Mouse (Mus musculus) testis, adult 2 months (tissue): ENCODE measurements around the gene Capns1. TPM values are rescaled to one million over a fixed set of nuclear protein-coding genes. Genes with fewer than 3 reads are reported as not detected.
A peak's percentile ranks its signal among the peaks of the same experiment; 100 is the strongest.

ENCODE experiments used
- H3K27ac ChIP-seq: fragments of 200-500 bp; 2 replicates; pipeline ENCODE4 v1.5.1; 2012; ENCODE audit warnings: low read depth, low read length; ENCODE audit not compliant: control insufficient read depth, insufficient read depth
- H3K27me3 ChIP-seq: fragments of 200-500 bp; 2 replicates; pipeline ENCODE4 v1.6.1; 2012; ENCODE audit warnings: mild to moderate bottlenecking, low read length, moderate library complexity; ENCODE audit not compliant: control insufficient read depth, insufficient read depth
- H3K36me3 ChIP-seq: fragments of 200-500 bp; 2 replicates; pipeline ENCODE4 v1.6.1; 2012; ENCODE audit warnings: mild to moderate bottlenecking, low read length; ENCODE audit not compliant: control insufficient read depth, insufficient read depth
- H3K4me1 ChIP-seq: fragments of 200-500 bp; 2 replicates; pipeline ENCODE4 v1.6.1; 2012; ENCODE audit warnings: low read length; ENCODE audit not compliant: control insufficient read depth, insufficient read depth
- H3K4me3 ChIP-seq: fragments of 200-500 bp; 2 replicates; pipeline ENCODE4 v1.5.1; 2012; ENCODE audit warnings: low read depth, mild to moderate bottlenecking, low read length, moderate library complexity, mixed read lengths; ENCODE audit not compliant: control insufficient read depth
- CTCF ChIP-seq: fragments of 200-500 bp; IDR thresholded peaks from 2 replicates; pipeline ENCODE4 v1.5.1; 2012; ENCODE audit warnings: low read depth, mild to moderate bottlenecking, inconsistent platforms, low read length, moderate library complexity; ENCODE audit not compliant: control insufficient read depth, insufficient read depth, insufficient replicate concordance
- POLR2A ChIP-seq: fragments of 200-500 bp; IDR thresholded peaks from 2 replicates; pipeline ENCODE4 v1.6.1; 2012; ENCODE audit warnings: low read depth, mild to moderate bottlenecking, inconsistent platforms, low read length, moderate library complexity; ENCODE audit not compliant: control insufficient read depth
- polyA plus RNA-seq: library from polyadenylated mRNA; depleted of rRNA; stranded (reverse); fragments of >200 nt; gene quantifications from 2 replicates; pipeline ENCODE4 v1.2.3, GENCODE M21; 2012

Capns1 gene
- polyA plus RNA-seq, 1 experiment: 592 TPM

- no peaks in the 10 kb centered on the region for H3K36me3 ChIP-seq
- no peaks in the 10 kb centered on the region for H3K27me3 ChIP-seq
- peak overlapping the region; percentile 90 for H3K4me3 ChIP-seq
- H3K4me1 ChIP-seq: peaks cover 39% of the 10 kb centered on the region
- TF ChIP-seq POLR2A: peak; percentile 72
- no peak for TF ChIP-seq CTCF
- H3K27ac ChIP-seq: peak overlapping the region; percentile 92
These were observed 3.7 kb downstream of the Capns1 start for GRCm38 (mm10) chr7:30194884-30195283.

DNA sequence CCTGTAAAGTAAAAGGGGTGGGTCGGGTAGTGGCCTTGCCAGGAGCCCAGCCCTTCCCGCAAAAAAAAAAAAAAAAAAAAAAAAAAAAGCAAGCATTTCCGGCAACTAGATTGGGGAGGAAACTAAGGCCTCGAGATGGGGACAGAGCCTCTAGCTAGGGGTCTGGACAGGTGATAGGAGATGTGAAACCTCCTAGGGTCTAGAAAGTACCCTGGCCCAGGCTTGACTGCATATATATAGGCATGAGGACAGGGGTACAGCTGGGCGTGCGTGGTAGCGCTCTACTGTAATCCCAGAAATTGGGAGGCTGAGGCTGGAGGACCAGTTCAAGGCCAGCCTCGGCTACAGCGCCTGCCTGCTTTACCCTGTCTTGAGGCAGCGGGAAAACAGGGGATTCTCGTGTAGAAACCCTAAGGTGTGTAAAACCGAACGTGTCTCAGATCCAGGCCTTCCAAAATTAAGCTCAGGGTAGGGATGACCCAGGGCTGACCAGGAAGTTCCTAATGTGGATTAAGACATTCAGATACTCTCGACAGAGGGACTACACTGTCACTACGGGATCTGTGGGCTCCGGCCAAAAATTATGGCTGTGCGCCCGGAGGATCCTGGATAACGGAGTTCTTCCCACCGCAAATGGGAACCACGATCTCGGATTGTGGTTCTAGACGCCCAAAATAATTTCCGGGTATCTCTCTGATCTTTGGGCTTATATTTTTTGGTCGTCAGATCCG lies 4.3 kb downstream of the Capns1 start:
- H3K4me3 ChIP-seq: peak overlapping the region; percentile 90
- TF ChIP-seq CTCF: no peak
- no peak for TF ChIP-seq POLR2A
- H3K27me3 ChIP-seq: no peaks in the 10 kb centered on the region
- H3K36me3 ChIP-seq: no peaks in the 10 kb centered on the region
- peaks cover 33% of the 10 kb centered on the region for H3K4me1 ChIP-seq
- H3K27ac ChIP-seq: peak overlapping the region; percentile 92

DNA sequence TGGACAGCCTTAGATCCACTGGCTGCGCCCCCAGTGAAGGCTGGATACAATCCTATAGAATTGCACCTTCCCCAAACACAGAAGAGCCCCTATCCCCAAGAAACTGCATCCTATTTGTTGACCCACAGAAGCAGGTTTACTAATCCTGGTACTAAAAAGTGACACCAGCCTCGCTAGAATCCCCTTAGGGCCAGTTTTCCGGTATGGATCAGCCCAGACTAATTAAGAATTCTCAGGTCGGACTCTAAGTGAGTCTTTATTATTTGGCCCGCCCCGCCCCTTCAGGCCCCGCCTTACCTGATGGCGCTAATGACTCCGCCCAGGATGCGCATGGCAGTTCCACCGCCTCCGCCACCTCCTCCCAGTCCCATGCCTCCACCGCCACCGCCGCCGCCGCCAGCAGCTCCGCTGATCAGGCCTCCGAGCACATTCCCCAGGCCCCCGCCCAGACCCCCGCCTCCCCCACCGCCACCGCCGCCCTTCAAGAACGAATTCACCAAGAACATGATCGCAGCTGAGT lies 5.0 kb downstream of the Capns1 start:
- Histone ChIP-seq H3K27me3 (no peaks in the 10 kb centered on the region), H3K4me1 (peaks cover 31% of the 10 kb centered on the region), H3K27ac (peak overlapping the region; percentile 73), H3K36me3 (no peaks in the 10 kb centered on the region), H3K4me3 (peak overlapping the region; percentile 90)
- TF ChIP-seq POLR2A (peak; percentile 35; the same call in 1 of the 2 replicates), CTCF (no peak)

- 0 out of 2 replicates have a peak, but pooled peaks cover 2% of the 10 kb centered on the region for H3K36me3 ChIP-seq
- H3K4me3 ChIP-seq: peak overlapping the region; percentile 90
- H3K4me1 ChIP-seq: peaks cover 28% of the 10 kb centered on the region
- TF ChIP-seq POLR2A (peak; percentile 36; the same call in 1 of the 2 replicates), CTCF (no peak)
- H3K27ac ChIP-seq: peak overlapping the region; percentile 73
- H3K27me3 ChIP-seq: no peaks in the 10 kb centered on the region
These were observed 5.6 kb downstream of the Capns1 start for GRCm38 (mm10) chr7:30193013-30193412.

- no peak for TF ChIP-seq CTCF
- H3K27me3 ChIP-seq: no peaks in the 10 kb centered on the region
- H3K4me3 ChIP-seq: peak overlapping the region; percentile 90
- H3K36me3 ChIP-seq: 0 out of 2 replicates have a peak, but pooled peaks cover 2% of the 10 kb centered on the region
- H3K27ac ChIP-seq: no peak overlapping the region
- peaks cover 22% of the 10 kb centered on the region for H3K4me1 ChIP-seq
These were observed 6.5 kb downstream of the Capns1 start for GRCm38 (mm10) chr7:30192088-30192487.

- no peak overlapping the region for H3K27ac ChIP-seq
- H3K4me3 ChIP-seq: no peak overlapping the region
- 0 out of 2 replicates have a peak, but pooled peaks cover 2% of the 10 kb centered on the region for H3K36me3 ChIP-seq
- peaks cover 20% of the 10 kb centered on the region for H3K4me1 ChIP-seq
- TF ChIP-seq CTCF (no peak), POLR2A (no peak)
- no peaks in the 10 kb centered on the region for H3K27me3 ChIP-seq
These were observed 9.5 kb downstream of the Capns1 start for GRCm38 (mm10) chr7:30189116-30189491.

GRCm38 (mm10) chr7:30188344-30189115 lies 10.1 kb downstream of the Capns1 start:
- Histone ChIP-seq H3K27ac (peak overlapping the region; percentile 19; the same call in 1 of the 2 replicates), H3K27me3 (no peaks in the 10 kb centered on the region), H3K4me3 (no peak overlapping the region), H3K36me3 (0 out of 2 replicates have a peak, but pooled peaks cover 2% of the 10 kb centered on the region), H3K4me1 (peaks cover 20% of the 10 kb centered on the region)
- TF ChIP-seq CTCF: no peak
- TF ChIP-seq POLR2A: no peak
